Mouse (Mus musculus) liver, embryonic 12.5 days (tissue): Measurements from ENCODE around the gene Plscr2. TPM values are rescaled to one million over a fixed set of nuclear protein-coding genes. Genes with fewer than 3 reads are reported as not detected.
A peak's percentile ranks its signal among the peaks of the same experiment; 100 is the strongest.

Experiments
- ATAC-seq: fragments of 200-750 bp; cut with Nextera tagmentation; 2 replicates; pipeline ENCODE4 v1.8.0; 2017; ENCODE audit warnings: moderate number of reproducible peaks, mild to moderate bottlenecking, moderate library complexity
- H3K27ac ChIP-seq: fragments of 300-500 bp; sonication (generic); 2 replicates; pipeline ENCODE4 v1.5.1; 2016; ENCODE audit warnings: mild to moderate bottlenecking
- H3K27me3 ChIP-seq: fragments of 300-500 bp; sonication (generic); replicated peaks from 2 replicates; pipeline ENCODE4 v1.6.1; 2016; ENCODE audit warnings: mild to moderate bottlenecking, moderate library complexity
- H3K36me3 ChIP-seq: fragments of 300-500 bp; sonication (generic); 2 replicates; pipeline ENCODE4 v1.6.1; 2016; ENCODE audit warnings: mild to moderate bottlenecking, moderate library complexity
- H3K4me1 ChIP-seq: fragments of 300-500 bp; sonication (generic); 2 replicates; pipeline ENCODE4 v1.6.1; 2016
- H3K4me2 ChIP-seq: fragments of 300-500 bp; sonication (generic); 2 replicates; pipeline ENCODE4 v1.6.1; 2016; ENCODE audit warnings: mild to moderate bottlenecking, moderate library complexity
- H3K4me3 ChIP-seq: fragments of 300-500 bp; sonication (generic); 2 replicates; pipeline ENCODE4 v1.5.1; 2016; ENCODE audit warnings: mild to moderate bottlenecking, moderate library complexity
- H3K9ac ChIP-seq: fragments of 300-500 bp; sonication (generic); 2 replicates; pipeline ENCODE4 v1.6.1; 2016; ENCODE audit warnings: mild to moderate bottlenecking, moderate library complexity
- H3K9me3 ChIP-seq: fragments of 300-500 bp; sonication (generic); replicated peaks from 2 replicates; pipeline ENCODE4 v1.6.1; 2016; ENCODE audit warnings: mild to moderate bottlenecking, moderate library complexity
- WGBS: fragments of 180-500 bp; shearing (Covaris S2); methylation state at CpG from one replicate; pipeline ENCODE4 v1.1.7; 2016; ENCODE audit not compliant: insufficient replicate concordance; 5-methylcytosine and 5-hydroxymethylcytosine counted together
- polyA plus RNA-seq: library from polyadenylated mRNA; unstranded; fragments of >200 nt; fragmentation: Nextera tagmentation; extraction: Ambion mirVana; gene quantifications from 2 replicates; pipeline ENCODE4 v1.2.1, GENCODE M21; 2016

Gene Plscr2
- polyA plus RNA-seq, 1 experiment from 2014 or later: 0.76 TPM

DNA sequence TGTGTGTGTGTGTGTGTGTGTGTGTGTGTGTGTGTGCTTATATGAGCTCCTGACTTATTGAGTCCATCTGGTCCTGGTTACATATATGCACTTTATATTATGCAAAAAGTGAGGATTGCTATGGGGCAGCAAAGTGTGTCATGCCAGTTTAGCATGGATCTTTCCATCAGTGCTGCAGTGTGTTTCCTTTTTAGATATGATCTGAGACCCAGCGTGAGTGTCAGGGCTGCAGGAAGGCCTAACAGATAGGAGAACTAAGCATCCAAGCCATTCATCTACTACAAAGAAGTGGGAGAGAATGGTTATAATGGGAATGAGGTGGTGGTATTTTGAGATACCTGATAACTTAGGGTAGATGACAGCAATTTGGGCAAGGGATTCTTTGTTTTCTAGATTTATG lies 4.6 kb downstream of the Plscr2 start:
- no peak overlapping the region for H3K4me3 ChIP-seq
- no peak overlapping the region for H3K9ac ChIP-seq
- ATAC-seq: no peak
- no peaks in the 10 kb centered on the region for H3K27me3 ChIP-seq
- no peak overlapping the region for H3K4me2 ChIP-seq
- WGBS: 21% methylated on average over 1 of the region's 1 CpGs
- peaks cover 12% of the 10 kb centered on the region for H3K4me1 ChIP-seq
- H3K9me3 ChIP-seq: no peaks in the 10 kb centered on the region
- no peak overlapping the region for H3K27ac ChIP-seq
- no peaks in the 10 kb centered on the region for H3K36me3 ChIP-seq

DNA sequence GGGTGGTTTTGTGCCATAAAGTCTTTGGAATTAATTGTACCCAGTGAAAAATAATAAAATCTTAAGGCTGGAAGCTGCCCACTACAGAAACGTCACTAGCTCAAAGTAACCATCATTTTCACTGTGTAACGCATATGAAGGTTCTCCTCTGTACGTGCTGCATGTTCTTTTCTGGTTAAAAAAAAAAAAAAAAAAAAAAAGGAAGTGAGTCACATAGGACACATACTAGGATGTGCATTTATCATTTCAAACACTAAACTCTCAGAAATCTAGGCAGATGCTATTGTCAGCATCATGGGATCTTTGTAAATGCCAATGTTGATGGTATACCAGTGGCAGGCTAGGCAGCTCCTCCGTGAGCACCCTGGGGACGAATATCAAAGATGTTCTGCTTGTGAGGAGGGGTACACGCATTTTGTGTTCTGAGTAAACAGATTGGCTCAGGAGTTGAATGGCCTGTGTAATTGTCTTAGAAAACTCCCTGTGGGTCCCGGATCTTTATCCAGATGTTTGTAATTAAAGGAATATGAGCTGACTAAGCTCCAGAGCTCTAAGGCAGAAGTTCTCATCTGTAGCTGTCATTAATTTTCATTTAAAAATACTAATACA lies 7.3 kb downstream of the Plscr2 start:
- no peaks in the 10 kb centered on the region for H3K9me3 ChIP-seq
- H3K4me1 ChIP-seq: no peaks in the 10 kb centered on the region
- no peaks in the 10 kb centered on the region for H3K27me3 ChIP-seq
- H3K4me2 ChIP-seq: no peak overlapping the region
- H3K27ac ChIP-seq: no peak overlapping the region
- WGBS: 63% methylated on average over 7 of the region's 7 CpGs
- no peak for ATAC-seq
- no peak overlapping the region for H3K9ac ChIP-seq
- H3K4me3 ChIP-seq: no peak overlapping the region
- no peaks in the 10 kb centered on the region for H3K36me3 ChIP-seq

DNA sequence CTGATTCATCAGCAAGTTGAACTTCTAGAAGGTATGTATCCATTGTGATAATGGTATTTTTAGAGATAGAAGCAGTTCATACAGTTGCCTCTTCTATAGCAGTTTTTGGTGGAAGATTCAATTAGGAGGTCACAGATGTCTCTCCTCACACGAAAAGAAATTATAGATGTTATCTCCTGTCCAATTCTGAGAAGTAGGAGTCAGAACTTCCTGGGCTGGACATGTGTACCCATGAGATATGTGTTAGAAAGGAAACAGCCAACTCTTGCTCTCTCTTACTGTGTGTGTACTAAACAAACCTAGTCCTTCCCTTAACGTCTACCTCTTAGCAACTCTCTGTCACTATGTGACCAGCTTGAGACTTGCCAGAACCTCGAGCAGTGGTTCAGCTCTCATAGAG lies 14.3 kb downstream of the Plscr2 start:
- peaks cover 9% of the 10 kb centered on the region; the same call in 1 of the 2 replicates for H3K4me1 ChIP-seq
- peak; percentile 87 for ATAC-seq
- H3K27me3 ChIP-seq: no peaks in the 10 kb centered on the region
- no peaks in the 10 kb centered on the region for H3K36me3 ChIP-seq
- H3K4me3 ChIP-seq: no peak overlapping the region
- no peak overlapping the region for H3K27ac ChIP-seq
- H3K9me3 ChIP-seq: no peaks in the 10 kb centered on the region
- 16% methylated on average over 3 of the region's 3 CpGs for WGBS
- H3K9ac ChIP-seq: no peak overlapping the region
- H3K4me2 ChIP-seq: no peak overlapping the region

DNA sequence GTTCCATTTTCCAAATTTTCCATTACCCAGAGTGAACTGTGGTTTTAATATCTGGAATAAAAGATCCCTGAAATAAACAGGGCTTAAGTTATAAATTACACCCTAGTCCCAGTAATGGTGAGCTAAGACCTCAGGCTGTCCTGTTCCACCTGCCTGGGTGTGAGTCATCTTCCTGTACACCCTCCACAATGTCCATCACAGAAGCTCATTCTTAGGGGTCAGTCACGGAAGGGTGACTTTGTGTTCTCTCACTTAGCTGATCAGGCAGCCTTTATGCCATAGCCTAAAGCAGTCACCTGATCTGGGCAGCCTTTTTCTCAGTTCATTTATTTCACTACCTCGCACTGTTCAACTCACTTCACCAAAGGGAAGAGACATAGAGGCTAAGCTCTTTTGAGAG lies 16.8 kb downstream of the Plscr2 start:
- H3K9ac ChIP-seq: no peak overlapping the region
- WGBS: 56% methylated on average over 2 of the region's 2 CpGs

DNA sequence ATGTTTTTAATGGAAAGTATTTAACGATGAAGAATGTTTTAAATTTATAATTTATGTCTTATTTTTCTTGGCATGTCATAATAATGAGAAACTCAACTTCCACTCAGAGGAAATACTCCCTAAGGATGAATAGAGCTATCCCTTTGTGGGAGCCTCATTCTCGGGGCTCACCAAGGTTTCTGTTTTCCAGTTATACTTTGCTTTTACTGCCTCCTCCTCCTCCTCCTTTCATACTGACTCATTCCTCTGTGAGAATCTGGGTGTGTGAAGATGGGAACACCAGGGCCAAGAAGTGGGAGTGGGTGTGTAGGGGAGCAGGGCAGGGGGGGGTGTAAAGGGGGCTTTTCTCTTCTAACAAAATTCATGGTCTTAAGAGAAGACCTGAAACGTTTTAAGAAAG lies 17.5 kb downstream of the Plscr2 start:
- H3K27ac ChIP-seq: no peak overlapping the region

More for the DNA sequence above, 16.8 kb downstream of the Plscr2 start:
- Histone ChIP-seq H3K9me3 (no peaks in the 10 kb centered on the region), H3K36me3 (no peaks in the 10 kb centered on the region), H3K27me3 (no peaks in the 10 kb centered on the region), H3K27ac (no peak overlapping the region), H3K4me1 (peaks cover 9% of the 10 kb centered on the region; the same call in 1 of the 2 replicates), H3K4me2 (no peak overlapping the region), H3K4me3 (no peak overlapping the region)
- ATAC-seq: no peak

DNA sequence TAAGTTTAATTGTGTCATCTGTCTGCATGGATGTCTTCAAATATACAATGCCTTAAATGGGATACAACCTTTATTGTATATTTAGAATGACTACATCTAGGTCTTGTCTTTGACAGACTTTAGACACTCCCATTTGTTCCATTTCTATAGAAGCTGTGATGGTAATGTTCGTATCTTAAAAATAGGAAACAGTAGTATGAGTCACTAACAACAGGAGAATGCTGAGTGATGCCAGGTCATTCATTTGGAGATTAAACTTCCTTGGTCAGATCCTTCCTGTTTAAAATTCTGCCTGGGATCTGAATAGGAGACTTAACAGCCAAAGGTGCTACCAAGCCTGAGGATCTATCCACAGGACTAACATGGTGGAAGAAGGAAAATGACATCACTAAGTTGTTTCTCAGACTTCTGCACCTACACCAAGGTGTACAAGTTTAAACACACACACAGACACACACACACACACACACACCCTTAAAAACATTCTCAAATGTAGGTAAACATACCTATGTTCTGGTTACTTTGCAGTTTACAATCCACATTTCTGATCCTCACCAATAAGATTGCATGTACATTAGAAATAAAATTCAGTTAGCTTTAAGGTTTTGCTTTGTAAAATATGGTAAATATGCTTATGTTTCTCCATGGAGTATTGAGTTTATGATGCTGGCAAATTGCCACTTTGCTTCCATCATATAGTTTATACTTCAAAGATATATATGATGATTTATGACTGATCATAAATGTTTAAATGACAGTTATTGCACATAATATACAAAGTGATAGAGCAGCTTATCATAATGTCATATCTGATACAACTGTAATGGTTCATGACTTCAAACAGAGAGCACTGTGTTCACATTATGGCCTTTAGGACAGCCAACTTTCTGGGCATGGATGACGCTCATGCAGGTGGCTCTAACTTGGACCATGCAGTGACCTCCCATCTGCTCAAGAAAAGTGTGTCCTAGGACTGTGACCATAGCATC lies 18.5 kb downstream of the Plscr2 start:
- no peak for ATAC-seq
- no peak overlapping the region for H3K27ac ChIP-seq
- peaks cover 9% of the 10 kb centered on the region; the same call in 1 of the 2 replicates for H3K4me1 ChIP-seq
- no peak overlapping the region for H3K9ac ChIP-seq
- H3K27me3 ChIP-seq: no peaks in the 10 kb centered on the region
- no peak overlapping the region for H3K4me3 ChIP-seq
- no peaks in the 10 kb centered on the region for H3K9me3 ChIP-seq
- WGBS: 71% methylated on average over 2 of the region's 2 CpGs
- no peaks in the 10 kb centered on the region for H3K36me3 ChIP-seq
- no peak overlapping the region for H3K4me2 ChIP-seq

More for the DNA sequence above, 17.5 kb downstream of the Plscr2 start:
- no peaks in the 10 kb centered on the region for H3K9me3 ChIP-seq
- no peak overlapping the region for H3K4me2 ChIP-seq
- H3K4me3 ChIP-seq: no peak overlapping the region
- H3K27me3 ChIP-seq: no peaks in the 10 kb centered on the region
- peaks cover 9% of the 10 kb centered on the region; the same call in 1 of the 2 replicates for H3K4me1 ChIP-seq
- 63% methylated on average over 3 of the region's 3 CpGs for WGBS
- H3K9ac ChIP-seq: no peak overlapping the region
- ATAC-seq: no peak
- H3K36me3 ChIP-seq: no peaks in the 10 kb centered on the region

DNA sequence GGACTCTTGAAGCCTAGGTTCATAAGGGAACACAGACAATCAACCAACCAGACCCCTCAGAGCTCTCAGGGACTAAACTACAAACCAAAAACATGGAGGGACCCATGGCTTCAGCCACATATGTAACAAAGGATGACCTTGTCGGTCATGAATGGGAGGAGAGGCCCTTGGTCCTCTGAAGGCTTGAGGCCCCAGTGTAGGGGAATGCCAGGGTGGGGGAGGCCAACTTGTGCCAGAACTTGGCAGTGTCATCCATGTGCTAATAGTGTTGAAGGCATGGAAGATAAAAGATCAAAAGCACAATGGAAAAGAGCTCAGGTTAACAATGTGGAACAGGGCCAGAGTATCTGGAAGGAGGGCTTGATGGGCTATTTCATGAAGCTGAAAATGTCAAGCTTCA lies 22.9 kb downstream of the Plscr2 start:
- Histone ChIP-seq H3K4me1 (no peaks in the 10 kb centered on the region), H3K9ac (no peak overlapping the region), H3K9me3 (no peaks in the 10 kb centered on the region), H3K27ac (no peak overlapping the region), H3K27me3 (no peaks in the 10 kb centered on the region), H3K4me2 (no peak overlapping the region), H3K4me3 (no peak overlapping the region), H3K36me3 (no peaks in the 10 kb centered on the region)
- WGBS: 78% methylated on average over 1 of the region's 1 CpGs
- ATAC-seq: no peak

DNA sequence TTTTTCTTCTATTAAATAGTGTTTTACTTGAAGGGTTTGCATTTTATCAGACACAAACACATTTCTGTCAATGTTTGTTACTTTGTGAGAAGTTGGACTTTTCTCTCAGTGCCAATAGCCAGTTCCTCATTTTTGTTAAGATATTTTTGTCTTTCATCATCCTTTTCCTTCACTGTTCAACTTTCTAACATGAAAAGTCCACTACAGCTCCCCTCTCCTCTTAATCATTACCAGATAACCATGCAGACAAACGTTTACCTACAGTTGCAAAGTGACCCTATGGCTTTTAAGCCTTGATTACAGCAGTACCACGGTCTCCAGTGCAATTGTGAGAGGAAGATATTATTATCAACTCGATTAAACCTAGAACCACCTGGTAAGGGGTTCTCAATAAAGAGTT lies 25.8 kb downstream of the Plscr2 start:
- WGBS: 24% methylated on average over 3 of the region's 3 CpGs
- no peaks in the 10 kb centered on the region for H3K36me3 ChIP-seq

DNA sequence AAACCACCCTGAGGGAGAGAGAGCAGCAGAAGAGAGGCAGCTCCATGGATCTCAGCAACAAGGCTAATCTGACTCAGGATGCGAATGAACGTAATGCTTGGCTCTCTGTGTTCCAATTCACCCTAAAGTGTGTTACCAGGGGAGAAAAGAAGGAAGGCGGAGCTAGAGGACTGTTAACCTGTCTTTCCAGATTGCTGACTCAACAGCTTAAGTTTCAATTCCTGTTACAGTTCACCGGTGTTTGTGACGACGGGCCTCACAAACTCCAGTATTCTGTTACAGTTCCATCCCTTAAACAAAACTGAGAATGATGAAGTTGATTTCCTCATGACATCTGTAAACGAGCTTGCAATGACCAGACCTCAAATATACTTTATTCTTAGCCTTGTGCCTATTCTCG lies 29.7 kb downstream of the Plscr2 start:
- no peak overlapping the region for H3K27ac ChIP-seq
- no peaks in the 10 kb centered on the region for H3K4me1 ChIP-seq
- ATAC-seq: no peak

More for the DNA sequence above, 25.8 kb downstream of the Plscr2 start:
- Histone ChIP-seq H3K4me1 (no peaks in the 10 kb centered on the region), H3K27ac (no peak overlapping the region), H3K4me3 (no peak overlapping the region), H3K27me3 (no peaks in the 10 kb centered on the region), H3K9ac (no peak overlapping the region), H3K9me3 (no peaks in the 10 kb centered on the region), H3K4me2 (no peak overlapping the region)
- no peak for ATAC-seq

DNA sequence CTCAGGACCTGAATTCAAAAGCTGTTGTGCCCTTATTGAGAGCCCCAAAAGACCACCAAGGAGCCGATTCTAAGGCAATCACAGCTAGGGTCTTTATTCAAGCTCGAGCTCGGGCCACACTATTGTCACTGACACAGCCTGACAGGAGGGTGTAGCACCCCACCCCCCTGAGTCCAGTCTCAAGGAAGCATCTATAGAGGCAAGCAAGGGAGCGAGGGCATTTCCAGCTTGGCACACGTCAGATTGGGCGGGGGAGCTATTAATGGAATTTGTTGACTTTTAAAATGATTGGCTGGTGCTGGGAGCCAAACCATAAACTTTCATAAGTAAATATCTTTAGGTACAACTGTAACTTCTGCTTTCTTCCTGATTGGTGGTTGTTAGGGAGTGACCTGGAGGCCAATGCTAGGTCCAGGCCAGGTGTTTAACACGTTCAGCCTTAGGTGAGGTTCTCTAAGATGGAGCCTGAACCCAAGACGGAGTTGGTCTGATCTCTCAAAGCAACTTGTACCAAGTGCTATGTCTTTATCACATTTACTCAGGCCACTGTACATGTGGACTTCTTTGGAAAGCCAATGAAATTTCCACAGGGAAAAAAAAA lies 30.3 kb downstream of the Plscr2 start:
- no peak overlapping the region for H3K9ac ChIP-seq
- H3K4me3 ChIP-seq: no peak overlapping the region
- H3K27ac ChIP-seq: no peak overlapping the region
- H3K4me1 ChIP-seq: no peaks in the 10 kb centered on the region
- WGBS: 70% methylated on average over 8 of the region's 8 CpGs
- no peak overlapping the region for H3K4me2 ChIP-seq
- ATAC-seq: no peak
- H3K27me3 ChIP-seq: no peaks in the 10 kb centered on the region
- no peaks in the 10 kb centered on the region for H3K36me3 ChIP-seq
- no peaks in the 10 kb centered on the region for H3K9me3 ChIP-seq

More for the DNA sequence above, 29.7 kb downstream of the Plscr2 start:
- Histone ChIP-seq H3K36me3 (no peaks in the 10 kb centered on the region), H3K9me3 (no peaks in the 10 kb centered on the region), H3K4me2 (no peak overlapping the region), H3K9ac (no peak overlapping the region), H3K27me3 (no peaks in the 10 kb centered on the region), H3K4me3 (no peak overlapping the region)
- WGBS: 66% methylated on average over 8 of the region's 8 CpGs

DNA sequence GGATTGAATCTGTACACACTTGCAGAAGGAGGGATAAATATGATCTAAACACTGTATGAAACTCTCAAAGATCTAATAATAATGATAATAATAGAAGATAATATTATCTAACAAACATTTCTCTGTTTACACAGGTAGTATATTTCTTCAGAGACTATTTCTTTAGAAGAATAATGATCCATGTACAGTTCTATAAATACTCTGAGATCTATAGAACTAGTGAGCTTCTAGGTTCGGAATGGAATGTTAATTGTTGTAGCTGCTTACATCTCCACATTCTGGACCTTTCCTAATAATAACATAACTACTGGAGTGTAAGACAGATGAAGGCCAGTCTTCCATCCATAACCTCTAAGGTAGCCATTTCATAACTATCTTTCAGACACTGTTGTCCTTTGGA lies 33.7 kb downstream of the Plscr2 start, which contains the start of gene 1700057G04Rik:
TSS of gene 1700057G04Rik (plus strand) at position 301 of the 400 bp plus-strand sequence.
- Histone ChIP-seq H3K4me2 (no peak within 1 kb of the TSS), H3K36me3 (no peaks in the 10 kb centered on the region), H3K27ac (no peak within 1 kb of the TSS), H3K9me3 (no peaks in the 10 kb centered on the region), H3K27me3 (no peaks in the 10 kb centered on the region), H3K9ac (no peak within 1 kb of the TSS), H3K4me1 (no peaks in the 10 kb centered on the region), H3K4me3 (no peak within 1 kb of the TSS)
- ATAC-seq: no peak
- WGBS: 67% methylated on average over 1 of the region's 1 CpGs

DNA sequence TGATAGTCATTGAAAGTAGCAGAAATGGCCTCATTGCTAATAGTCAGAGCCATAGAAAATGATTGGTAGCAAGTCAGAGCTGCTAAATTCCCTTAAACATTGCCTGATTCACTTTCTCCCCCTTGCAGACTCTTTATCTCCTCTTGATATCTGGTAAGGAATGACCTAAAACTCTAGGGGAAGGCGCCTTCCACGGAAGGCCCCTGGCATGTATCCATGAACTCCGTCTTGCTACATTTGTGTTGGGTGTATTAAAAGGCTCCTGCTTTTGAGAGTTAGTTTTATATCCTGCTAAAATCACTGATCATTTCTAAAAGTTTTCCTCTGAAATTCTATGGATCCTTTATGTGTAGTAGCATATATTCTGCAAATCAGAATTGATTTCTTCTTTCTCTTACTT lies 41.4 kb downstream of the Plscr2 start:
- Histone ChIP-seq H3K27me3 (no peaks in the 10 kb centered on the region), H3K9me3 (no peaks in the 10 kb centered on the region), H3K36me3 (no peaks in the 10 kb centered on the region), H3K4me3 (no peak overlapping the region), H3K4me1 (no peaks in the 10 kb centered on the region), H3K9ac (no peak overlapping the region), H3K27ac (no peak overlapping the region), H3K4me2 (no peak overlapping the region)
- no peak for ATAC-seq
- WGBS: 73% methylated on average over 3 of the region's 3 CpGs
